Mouse (Mus musculus): ENCODE results near the gene Tmem39a. TPM values are rescaled to one million over a fixed set of nuclear protein-coding genes. Genes with fewer than 3 reads are reported as not detected.

Gene Tmem39a
- polyA plus RNA-seq, 1 experiment from 2014 or later: 41.3 TPM

DNA sequence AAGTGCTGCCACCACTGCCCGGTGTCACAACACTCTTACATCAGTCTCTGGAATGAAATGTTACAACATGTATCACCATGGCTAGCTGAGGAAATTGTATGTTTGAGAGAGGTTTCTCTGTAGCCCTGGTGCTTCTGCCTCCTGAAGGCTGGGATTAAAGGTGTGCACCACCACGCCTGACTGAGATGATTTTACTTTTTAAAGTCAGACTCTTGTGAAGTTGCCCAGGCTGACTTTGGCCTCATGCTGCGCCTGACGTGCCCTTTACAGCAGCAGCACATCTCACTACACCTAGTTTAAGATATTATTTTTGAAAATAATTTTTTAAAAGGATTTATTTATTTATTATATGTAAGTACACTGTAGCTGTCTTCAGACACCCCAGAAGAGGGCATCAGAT, 34.4 kb downstream of the Tmem39a start:
- no peaks in the 10 kb centered on the region for H3K4me1 ChIP-seq
- H3K36me3 ChIP-seq: peaks cover 58% of the 10 kb centered on the region
- ATAC-seq: no peak
- H3K9ac ChIP-seq: no peak overlapping the region
- H3K27ac ChIP-seq: no peak overlapping the region
- H3K4me3 ChIP-seq: no peak overlapping the region
- 85% methylated on average over 4 of the region's 4 CpGs for WGBS (ENCODE audit: insufficient replicate concordance)
- no peaks in the 10 kb centered on the region for H3K9me3 ChIP-seq (replicated peaks)
- no peak overlapping the region for H3K4me2 ChIP-seq
- no peaks in the 10 kb centered on the region for H3K27me3 ChIP-seq (replicated peaks)

DNA sequence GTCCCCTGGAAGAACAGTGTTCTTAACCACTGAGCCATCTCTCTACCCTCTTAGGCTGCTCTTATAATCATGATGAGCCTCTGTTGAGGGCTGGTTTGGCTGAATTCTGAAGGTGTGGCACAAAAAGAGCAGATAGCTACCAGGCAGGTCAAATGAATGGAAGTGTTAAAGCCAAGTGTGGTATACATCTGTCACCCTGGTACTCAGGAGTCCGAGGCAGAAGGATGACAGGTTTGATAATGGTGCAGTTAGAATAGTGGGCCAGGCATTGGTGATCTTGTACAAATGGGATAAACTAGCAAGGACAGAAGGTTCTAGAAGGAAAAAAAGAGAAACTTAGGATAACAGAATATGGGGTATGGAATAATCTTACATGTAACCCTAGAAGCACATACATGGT, 35.9 kb downstream of the Tmem39a start:
- ATAC-seq: no peak
- no peak overlapping the region for H3K27ac ChIP-seq
- no peak overlapping the region for H3K4me3 ChIP-seq
- no peak overlapping the region for H3K4me2 ChIP-seq
- no peaks in the 10 kb centered on the region for H3K27me3 ChIP-seq (replicated peaks)
- no peaks in the 10 kb centered on the region for H3K9me3 ChIP-seq (replicated peaks)
- 81% methylated on average over 1 of the region's 1 CpGs for WGBS (ENCODE audit: insufficient replicate concordance)
- peaks cover 43% of the 10 kb centered on the region for H3K36me3 ChIP-seq
- no peak overlapping the region for H3K9ac ChIP-seq
- no peaks in the 10 kb centered on the region for H3K4me1 ChIP-seq

DNA sequence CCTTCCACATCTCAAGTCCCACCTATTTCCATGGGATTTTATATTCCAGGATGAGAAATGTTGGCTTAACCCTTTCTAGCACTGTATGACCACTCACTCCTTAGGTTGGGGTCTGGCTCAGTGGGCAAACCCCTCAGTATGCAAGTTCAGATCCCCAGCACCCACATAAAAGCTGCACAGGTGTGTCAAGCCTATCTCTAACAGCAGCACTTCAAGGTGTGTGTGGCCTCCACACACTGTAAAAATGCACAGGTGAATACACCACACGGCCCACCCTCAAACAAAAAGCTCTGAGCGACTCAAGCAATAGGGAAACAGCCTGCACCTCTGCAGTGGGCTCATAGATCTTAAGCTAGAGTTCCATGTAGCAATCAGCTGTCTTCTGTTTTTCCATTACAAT, 37.6 kb downstream of the Tmem39a start:
- H3K36me3 ChIP-seq: peaks cover 31% of the 10 kb centered on the region
- 68% methylated on average over 2 of the region's 2 CpGs for WGBS (ENCODE audit: insufficient replicate concordance)
- H3K27me3 ChIP-seq (replicated peaks): no peaks in the 10 kb centered on the region
- no peak for ATAC-seq
- H3K9me3 ChIP-seq (replicated peaks): no peaks in the 10 kb centered on the region
- no peak overlapping the region for H3K4me2 ChIP-seq
- H3K9ac ChIP-seq: no peak overlapping the region
- no peaks in the 10 kb centered on the region for H3K4me1 ChIP-seq
- H3K4me3 ChIP-seq: no peak overlapping the region
- H3K27ac ChIP-seq: no peak overlapping the region

DNA sequence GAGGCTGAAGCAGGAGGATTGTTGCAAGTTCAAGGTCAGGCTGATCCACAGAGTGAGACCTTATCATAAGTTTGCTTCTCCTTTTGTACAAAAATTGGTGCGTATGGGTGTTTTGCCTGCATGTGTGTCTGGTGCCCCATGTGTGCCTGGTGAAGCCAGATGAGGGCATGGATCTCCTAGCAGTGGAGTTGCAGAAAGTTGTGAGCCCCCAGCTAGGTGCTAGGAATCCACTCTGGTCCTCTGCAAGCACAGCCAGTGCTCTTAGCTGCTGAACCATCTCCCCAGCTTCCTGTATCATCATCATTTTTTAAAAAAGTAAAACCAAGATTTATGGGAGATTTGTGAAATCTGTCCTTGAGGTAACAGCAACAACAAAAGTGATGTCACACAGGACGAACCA, 38.2 kb downstream of the Tmem39a start:
- WGBS (ENCODE audit: insufficient replicate concordance): 73% methylated on average over 2 of the region's 2 CpGs
- no peak overlapping the region for H3K9ac ChIP-seq

DNA sequence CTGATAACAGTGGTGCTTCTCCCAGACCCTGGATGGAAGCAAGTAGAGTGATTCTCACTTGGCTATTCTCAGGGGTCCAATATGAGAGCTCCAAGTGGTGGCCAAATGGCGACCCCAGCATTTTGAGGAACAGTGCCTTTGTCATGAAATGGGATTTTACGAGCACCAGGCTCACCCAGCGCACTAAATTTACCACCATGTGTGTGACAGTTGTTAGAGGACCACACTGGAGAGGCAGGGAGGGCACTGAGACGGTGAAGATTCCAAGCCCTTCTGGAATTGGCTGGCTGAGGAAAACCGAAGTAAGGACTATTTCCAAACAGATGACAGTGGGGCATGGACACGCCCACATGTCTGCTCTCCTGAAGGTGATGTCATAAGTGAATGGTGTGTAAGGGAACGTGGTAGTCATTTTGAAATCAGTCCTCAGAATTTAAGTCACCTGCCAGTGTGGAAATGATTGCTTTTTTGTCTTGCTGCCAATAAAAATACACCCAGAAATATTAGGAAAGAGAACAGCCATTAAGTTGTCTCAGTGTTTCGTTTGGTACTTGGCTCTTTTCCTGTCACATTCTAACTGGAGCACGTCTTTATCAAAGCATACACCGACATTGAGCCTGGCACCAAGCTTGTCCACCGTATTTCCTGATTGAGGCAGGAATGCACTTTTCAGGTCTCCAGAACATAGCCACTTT, 40.6 kb downstream of the Tmem39a start:
- H3K27me3 ChIP-seq (replicated peaks): no peaks in the 10 kb centered on the region
- WGBS (ENCODE audit: insufficient replicate concordance): 65% methylated on average over 11 of the region's 11 CpGs
- H3K36me3 ChIP-seq: peaks cover 7% of the 10 kb centered on the region; the same call in 1 of the 2 replicates
- H3K9me3 ChIP-seq (replicated peaks): no peaks in the 10 kb centered on the region
- no peak overlapping the region for H3K9ac ChIP-seq
- H3K27ac ChIP-seq: no peak overlapping the region
- H3K4me2 ChIP-seq: no peak overlapping the region
- H3K4me3 ChIP-seq: no peak overlapping the region
- H3K4me1 ChIP-seq: no peaks in the 10 kb centered on the region
- ATAC-seq: no peak

More for the DNA sequence above, 38.2 kb downstream of the Tmem39a start:
- H3K27ac ChIP-seq: no peak overlapping the region
- peaks cover 25% of the 10 kb centered on the region for H3K36me3 ChIP-seq
- H3K9me3 ChIP-seq (replicated peaks): no peaks in the 10 kb centered on the region
- H3K4me1 ChIP-seq: no peaks in the 10 kb centered on the region
- no peaks in the 10 kb centered on the region for H3K27me3 ChIP-seq (replicated peaks)
- ATAC-seq: no peak
- no peak overlapping the region for H3K4me3 ChIP-seq
- H3K4me2 ChIP-seq: no peak overlapping the region

DNA sequence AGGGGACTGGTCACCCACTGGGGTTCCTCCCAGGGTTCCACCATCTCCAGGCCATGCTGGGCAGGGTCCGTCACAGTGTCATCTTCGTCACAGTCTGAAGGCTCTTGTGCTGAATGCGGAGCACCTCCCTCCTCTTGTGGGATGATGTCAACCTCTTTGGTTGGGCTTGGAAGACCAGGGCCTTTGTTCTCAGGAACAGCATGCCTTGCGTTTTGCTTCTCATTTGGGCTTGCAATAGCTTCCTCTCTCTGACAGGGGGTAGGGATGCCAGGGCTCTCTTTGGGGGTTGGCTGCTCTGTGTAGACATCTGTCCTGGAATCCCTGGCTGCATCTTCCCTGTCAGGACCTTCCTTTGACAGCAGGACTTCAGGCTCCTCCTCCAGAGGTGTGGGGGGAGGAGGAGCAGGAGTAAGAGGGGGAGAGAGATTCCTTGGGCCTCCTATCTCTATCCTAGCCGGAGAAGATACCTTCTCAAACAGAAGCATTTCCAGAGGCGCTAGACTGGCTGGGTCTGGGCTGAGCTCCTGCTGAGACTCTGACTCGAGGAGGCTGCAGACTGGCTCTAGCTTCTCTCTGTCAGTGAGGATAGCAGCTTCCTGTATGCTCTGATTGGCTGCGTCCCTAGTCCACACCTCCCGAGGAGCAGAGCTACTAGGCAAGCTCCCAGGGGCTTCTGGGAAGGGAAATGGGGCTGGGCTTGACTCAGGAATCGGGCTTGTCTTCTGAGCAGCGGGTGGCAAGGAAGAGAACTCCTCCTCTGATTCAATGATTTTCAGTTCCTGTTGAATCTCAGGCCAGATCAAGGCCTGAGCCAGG, 44.7 kb downstream of the Tmem39a start:
- Histone ChIP-seq H3K4me1 (no peaks in the 10 kb centered on the region), H3K9me3 (replicated peaks) (no peaks in the 10 kb centered on the region), H3K27ac (no peak overlapping the region), H3K36me3 (0 out of 2 replicates have a peak, but pooled peaks cover 4% of the 10 kb centered on the region), H3K27me3 (replicated peaks) (no peaks in the 10 kb centered on the region), H3K4me2 (peak overlapping the region; percentile 3; the same call in 1 of the 2 replicates), H3K9ac (no peak overlapping the region), H3K4me3 (no peak overlapping the region)
- ATAC-seq: 0 out of 2 replicates have a peak, but pooled peaks have one; percentile 51
- WGBS (ENCODE audit: insufficient replicate concordance): 42% methylated on average over 11 of the region's 11 CpGs

DNA sequence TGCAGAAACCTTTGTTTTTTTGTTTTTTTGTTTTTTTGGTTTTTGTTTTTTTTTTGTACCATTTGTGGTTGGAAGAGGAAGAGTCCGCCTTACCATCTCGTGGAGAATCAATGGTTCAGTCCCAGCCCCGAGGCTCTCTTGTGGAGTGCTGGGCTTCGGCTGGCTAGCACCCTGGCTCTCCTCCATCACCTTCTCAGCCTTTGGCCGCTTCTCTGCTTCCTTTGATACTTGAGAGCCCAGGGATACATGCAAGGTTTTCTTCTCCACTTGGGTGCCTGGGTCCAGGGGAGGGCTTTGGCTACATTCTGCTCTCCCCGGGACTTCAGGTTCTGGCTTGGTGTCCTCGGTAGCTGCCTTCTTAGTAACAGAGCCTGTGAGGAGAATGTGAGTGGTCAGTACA, 48.0 kb downstream of the Tmem39a start:
- H3K36me3 ChIP-seq: peaks cover 13% of the 10 kb centered on the region; the same call in 1 of the 2 replicates
- H3K27ac ChIP-seq: no peak overlapping the region
- H3K4me3 ChIP-seq: no peak overlapping the region
- H3K27me3 ChIP-seq (replicated peaks): no peaks in the 10 kb centered on the region
- no peak overlapping the region for H3K4me2 ChIP-seq
- H3K9ac ChIP-seq: no peak overlapping the region
- no peaks in the 10 kb centered on the region for H3K4me1 ChIP-seq
- ATAC-seq: no peak
- 72% methylated on average over 7 of the region's 7 CpGs for WGBS (ENCODE audit: insufficient replicate concordance)
- H3K9me3 ChIP-seq (replicated peaks): peaks cover 11% of the 10 kb centered on the region; the same call in 1 of the 2 replicates

DNA sequence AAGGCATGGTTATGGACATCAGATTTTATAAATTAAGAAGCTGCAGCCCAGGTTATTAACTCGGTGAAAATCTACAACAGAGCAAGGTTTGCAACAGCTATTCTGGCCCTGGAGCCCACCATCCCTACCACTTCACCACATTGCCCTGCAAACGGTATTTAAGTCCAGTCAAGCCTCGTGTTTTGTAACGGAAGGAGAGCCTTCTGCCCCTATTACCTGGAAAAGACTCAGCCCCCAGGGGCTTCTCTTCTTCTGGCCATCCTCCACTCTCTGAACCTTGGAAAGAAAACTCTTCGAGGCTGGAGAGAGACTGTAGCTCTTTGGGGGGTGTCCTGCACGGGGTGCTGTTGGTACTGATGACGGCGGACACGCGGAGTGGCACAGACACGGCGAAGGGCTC, 50.2 kb downstream of the Tmem39a start:
- Histone ChIP-seq H3K36me3 (peaks cover 10% of the 10 kb centered on the region; the same call in 1 of the 2 replicates), H3K27me3 (replicated peaks) (no peaks in the 10 kb centered on the region), H3K27ac (no peak overlapping the region), H3K9ac (no peak overlapping the region), H3K4me3 (no peak overlapping the region), H3K4me2 (no peak overlapping the region), H3K4me1 (no peaks in the 10 kb centered on the region), H3K9me3 (replicated peaks) (peaks cover 11% of the 10 kb centered on the region; the same call in 1 of the 2 replicates)
- 73% methylated on average over 12 of the region's 12 CpGs for WGBS (ENCODE audit: insufficient replicate concordance)
- ATAC-seq: no peak

DNA sequence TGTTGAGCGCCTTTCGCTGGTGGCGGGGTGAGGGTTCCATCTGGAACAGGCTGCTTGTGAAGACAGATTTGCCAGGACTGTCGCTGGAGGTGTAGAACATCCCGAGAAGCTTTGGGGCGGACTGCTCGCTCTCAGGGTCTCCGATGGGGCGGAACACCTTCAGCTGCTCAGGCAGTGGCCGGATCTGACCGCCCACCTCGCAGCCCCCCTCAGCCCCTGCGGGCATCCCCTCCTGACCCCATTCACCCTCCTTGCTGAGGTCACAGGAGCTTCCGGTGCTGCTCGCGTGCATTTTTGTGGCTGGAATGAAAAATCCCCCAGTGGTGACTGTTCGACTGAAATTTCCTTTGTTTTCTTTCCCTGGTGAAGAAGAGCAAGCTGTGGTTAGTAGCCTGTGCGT, 50.6 kb downstream of the Tmem39a start:
- H3K36me3 ChIP-seq: peaks cover 10% of the 10 kb centered on the region; the same call in 1 of the 2 replicates
- H3K27me3 ChIP-seq (replicated peaks): no peaks in the 10 kb centered on the region
- ATAC-seq: no peak
- H3K4me2 ChIP-seq: no peak overlapping the region
- H3K4me1 ChIP-seq: no peaks in the 10 kb centered on the region
- H3K27ac ChIP-seq: no peak overlapping the region
- H3K9ac ChIP-seq: no peak overlapping the region
- no peak overlapping the region for H3K4me3 ChIP-seq
- peaks cover 11% of the 10 kb centered on the region; the same call in 1 of the 2 replicates for H3K9me3 ChIP-seq (replicated peaks)
- WGBS (ENCODE audit: insufficient replicate concordance): 67% methylated on average over 18 of the region's 18 CpGs

DNA sequence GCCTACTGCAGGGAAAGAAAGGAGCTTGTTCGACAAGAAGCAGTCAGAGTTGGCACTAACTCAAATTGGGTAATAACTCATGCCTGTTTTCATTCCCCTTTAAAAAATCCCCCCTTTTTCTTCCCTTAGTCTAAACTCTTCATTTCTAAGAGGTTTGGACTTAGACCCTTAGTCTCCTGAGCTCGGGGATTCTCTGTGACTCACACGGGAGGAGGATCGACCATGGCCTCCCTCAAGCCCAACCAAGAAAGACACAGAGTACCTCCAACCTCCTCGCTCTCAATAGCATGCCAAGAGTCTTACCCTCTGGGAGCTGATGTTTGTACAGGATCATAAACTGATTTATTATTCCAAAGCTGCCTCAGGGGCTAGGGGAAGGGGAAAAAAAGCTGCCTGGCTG, 54.1 kb downstream of the Tmem39a start:
- Histone ChIP-seq H3K9ac (no peak overlapping the region), H3K9me3 (replicated peaks) (peaks cover 15% of the 10 kb centered on the region), H3K4me1 (no peaks in the 10 kb centered on the region), H3K4me3 (no peak overlapping the region), H3K27ac (no peak overlapping the region), H3K36me3 (peaks cover 10% of the 10 kb centered on the region; the same call in 1 of the 2 replicates), H3K27me3 (replicated peaks) (no peaks in the 10 kb centered on the region), H3K4me2 (no peak overlapping the region)
- 73% methylated on average over 5 of the region's 5 CpGs for WGBS (ENCODE audit: insufficient replicate concordance)
- ATAC-seq: no peak

DNA sequence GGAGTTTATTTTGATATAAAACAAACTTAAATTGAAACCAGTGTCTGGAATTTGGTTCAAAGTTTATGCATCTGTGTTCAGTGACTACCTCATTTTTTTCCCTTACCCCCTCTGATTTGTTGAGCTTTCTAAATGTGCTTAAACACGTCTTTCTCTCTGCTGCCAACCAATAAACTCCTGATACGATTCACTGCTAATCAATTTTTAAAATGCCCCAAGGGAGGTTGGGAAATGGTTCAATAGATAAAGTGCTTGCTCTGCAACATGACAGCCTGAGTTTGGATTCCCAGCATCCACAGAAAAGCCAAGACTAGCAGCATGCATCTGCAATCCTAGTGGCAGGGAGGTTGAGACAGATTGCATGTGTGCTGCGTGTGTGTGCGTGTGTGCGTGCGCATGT, 55.1 kb downstream of the Tmem39a start:
- Histone ChIP-seq H3K4me1 (no peaks in the 10 kb centered on the region), H3K36me3 (peaks cover 10% of the 10 kb centered on the region; the same call in 1 of the 2 replicates), H3K4me2 (no peak overlapping the region), H3K9me3 (replicated peaks) (peaks cover 15% of the 10 kb centered on the region), H3K9ac (no peak overlapping the region), H3K4me3 (no peak overlapping the region), H3K27ac (no peak overlapping the region), H3K27me3 (replicated peaks) (no peaks in the 10 kb centered on the region)
- no peak for ATAC-seq
- 81% methylated on average over 6 of the region's 6 CpGs for WGBS (ENCODE audit: insufficient replicate concordance)

DNA sequence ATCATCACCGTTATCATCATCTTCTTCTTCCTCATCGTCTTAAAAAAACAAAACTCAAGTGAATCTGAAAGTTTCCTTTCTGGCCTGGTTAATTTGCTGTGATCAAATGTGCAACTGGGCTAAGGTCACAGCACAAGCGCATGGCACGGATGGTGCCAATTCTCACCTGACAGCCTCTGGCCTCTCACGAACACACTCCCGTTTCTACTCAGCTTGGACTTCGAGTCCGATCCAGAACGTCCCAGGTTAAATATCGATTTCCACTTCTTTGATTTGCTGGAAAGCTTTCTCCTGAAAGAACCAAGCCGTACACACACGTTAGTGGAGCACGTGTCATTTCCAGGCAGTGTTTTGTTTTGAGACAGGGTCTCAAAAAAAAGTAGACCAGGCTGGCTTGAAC, 59.5 kb downstream of the Tmem39a start:
- Histone ChIP-seq H3K27ac (no peak overlapping the region), H3K4me3 (no peak overlapping the region), H3K9ac (no peak overlapping the region), H3K4me2 (no peak overlapping the region), H3K9me3 (replicated peaks) (peaks cover 4% of the 10 kb centered on the region), H3K36me3 (no peaks in the 10 kb centered on the region; the same call in 1 of the 2 replicates), H3K27me3 (replicated peaks) (no peaks in the 10 kb centered on the region), H3K4me1 (no peaks in the 10 kb centered on the region)
- WGBS (ENCODE audit: insufficient replicate concordance): 79% methylated on average over 13 of the region's 13 CpGs
- no peak for ATAC-seq
